Mouse (Mus musculus) stomach, postnatal 0 days (tissue): ENCODE data around the gene Nabp2.

Experiments used
- CTCF ChIP-seq: IDR thresholded peaks from 2 replicates; pipeline ENCODE4 v1.5.1; 2016; ENCODE audit warnings: antibody characterized with exemption, low read depth, mild to moderate bottlenecking, moderate library complexity
- EP300 ChIP-seq: optimal IDR thresholded peaks from 2 replicates; pipeline ENCODE3; 2016; ENCODE audit warnings: antibody characterized with exemption

GRCm38 (mm10) chr10:128436376-128436775, 25.1 kb upstream of the Nabp2 start:
- no peak for TF ChIP-seq CTCF
- TF ChIP-seq EP300, result no peak
